Mouse (Mus musculus) right cerebral cortex, postnatal 4 days (tissue): ENCODE results near the gene Tbkbp1.

Experiments
- DNase-seq: peaks from one replicate; pipeline ENCODE4 v3.0.0-alpha.2; 2022

The Tbkbp1 gene

GRCm38 (mm10) chr11:97126645-97127468, 24.4 kb downstream of the Tbkbp1 start:
- DNase-seq = no peak

GRCm38 (mm10) chr11:97124266-97125036, 26.8 kb downstream of the Tbkbp1 start:
- DNase-seq = no peak

- no peak for DNase-seq
These were observed 27.9 kb downstream of the Tbkbp1 start for GRCm38 (mm10) chr11:97123282-97123890.

GRCm38 (mm10) chr11:97120641-97121040, 30.7 kb downstream of the Tbkbp1 start:
- no peak for DNase-seq

GRCm38 (mm10) chr11:97120221-97120620, 31.1 kb downstream of the Tbkbp1 start:
- DNase-seq = no peak

GRCm38 (mm10) chr11:97115797-97116196, 35.5 kb downstream of the Tbkbp1 start:
- DNase-seq = no peak

- no peak for DNase-seq
These were observed 36.4 kb downstream of the Tbkbp1 start, which contains the start of gene Tbx21 for GRCm38 (mm10) chr11:97114671-97115601. Gene Tbx21, minus strand, starts transcription at chr11:97115331.

GRCm38 (mm10) chr11:97112519-97113125, 38.7 kb downstream of the Tbkbp1 start:
- no peak for DNase-seq

- no peak for DNase-seq
These were observed 42.3 kb downstream of the Tbkbp1 start for GRCm38 (mm10) chr11:97108976-97109375.

- no peak for DNase-seq
These were observed 47.2 kb downstream of the Tbkbp1 start for GRCm38 (mm10) chr11:97104091-97104483.

GRCm38 (mm10) chr11:97103163-97104090, 47.9 kb downstream of the Tbkbp1 start:
- no peak for DNase-seq

- DNase-seq = peak; percentile 75
These were observed 49.6 kb downstream of the Tbkbp1 start for GRCm38 (mm10) chr11:97101722-97102121.

- no peak for DNase-seq
These were observed 52.5 kb downstream of the Tbkbp1 start for GRCm38 (mm10) chr11:97098791-97099190.

- DNase-seq = no peak
These were observed 56.7 kb downstream of the Tbkbp1 start for GRCm38 (mm10) chr11:97094600-97094999.

GRCm38 (mm10) chr11:97086365-97086764, 64.9 kb downstream of the Tbkbp1 start:
- no peak for DNase-seq
